Mouse (Mus musculus): Measurements from ENCODE around the gene Dcaf10. TPM values are rescaled to one million over a fixed set of nuclear protein-coding genes. Genes with fewer than 3 reads are reported as not detected.
A peak's percentile ranks its signal among the peaks of the same experiment; 100 is the strongest.
"Not testable (repeated sequence)": the region's sequence is repeated elsewhere in the genome, so short reads cannot be mapped to it uniquely, and the experiment has no call there.

The Dcaf10 gene
- 16.0 and 19.3 TPM in 2 replicates for total RNA-seq (2017)

DNA sequence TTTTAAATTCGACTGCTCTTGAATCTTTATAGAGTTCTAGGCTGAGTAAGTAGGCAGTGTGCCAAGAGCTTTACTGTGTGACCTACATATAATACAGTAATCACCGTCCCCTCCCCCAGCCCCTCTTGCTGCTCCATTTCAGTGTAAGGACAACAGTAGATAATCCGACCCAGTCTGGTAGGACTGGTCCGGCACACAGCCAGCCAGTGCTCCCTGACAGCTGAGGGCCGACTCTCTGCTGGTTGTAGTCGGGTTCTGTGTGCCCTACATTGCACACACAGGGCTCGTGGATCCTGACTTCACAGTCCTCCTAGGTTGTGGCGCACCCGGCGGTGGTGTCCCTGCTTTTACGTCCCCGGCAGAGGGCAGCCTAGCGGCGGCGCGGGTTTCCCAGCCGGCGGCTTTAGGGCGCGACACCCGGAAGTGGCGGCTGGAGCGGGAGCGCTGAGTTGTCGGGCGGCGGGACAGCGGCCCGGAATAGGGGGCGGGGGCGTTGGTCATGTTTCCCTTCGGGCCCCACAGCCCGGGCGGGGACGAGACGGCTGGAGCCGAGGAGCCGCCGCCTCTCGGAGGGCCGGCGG, at the start of gene Dcaf10:
Gene Dcaf10, plus strand, starts transcription at position 433 of the 581 bp plus-strand sequence.
- peak; percentile 86 to 88 for ATAC-seq (replicated peaks in 1 of 2; ENCODE audit: insufficient read depth in 1 of 2, low FRiP score in 2 of 2, low TSS enrichment in 1 of 2, low read depth in 1 of 2, poor library complexity in 2 of 2, severe bottlenecking in 2 of 2)

- peak; percentile 89 to 97 for ATAC-seq (replicated peaks in 1 of 2; ENCODE audit: insufficient read depth in 1 of 2, low FRiP score in 2 of 2, low TSS enrichment in 1 of 2, low read depth in 1 of 2, poor library complexity in 2 of 2, severe bottlenecking in 2 of 2)
These were observed 45.0 kb upstream of the Dcaf10 start, which contains the start of gene Trmt10b for GRCm38 (mm10) chr4:45296662-45297564. TSS of gene Trmt10b (plus strand) at chr4:45297127.

GRCm38 (mm10) chr4:45305536-45305935, 36.4 kb upstream of the Dcaf10 start:
- ATAC-seq (replicated peaks in 1 of 2; ENCODE audit: insufficient read depth in 1 of 2, low FRiP score in 2 of 2, low TSS enrichment in 1 of 2, low read depth in 1 of 2, poor library complexity in 2 of 2, severe bottlenecking in 2 of 2), result no peak

DNA sequence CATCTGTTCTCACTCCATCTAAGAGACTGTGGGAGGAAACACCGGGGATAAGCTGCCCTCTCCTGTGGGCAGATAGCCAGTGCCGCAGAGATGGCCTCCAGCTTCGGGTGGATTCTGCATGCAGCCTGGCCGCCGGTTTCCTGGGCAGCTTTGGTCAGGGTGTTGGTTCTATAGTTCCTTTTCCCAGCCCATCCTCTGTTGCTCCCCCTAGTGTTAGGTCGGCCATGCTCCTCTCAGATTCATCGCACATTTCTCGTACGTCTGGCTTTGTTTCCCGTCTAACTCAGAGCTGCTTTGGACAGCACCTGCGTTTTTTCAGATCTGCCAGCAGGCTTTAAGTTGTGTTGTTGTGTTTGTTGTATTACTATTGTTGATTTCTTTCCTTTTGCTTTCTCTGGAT, 33.9 kb upstream of the Dcaf10 start:
- no peak for ATAC-seq (replicated peaks in 1 of 2; ENCODE audit: insufficient read depth in 1 of 2, low FRiP score in 2 of 2, low TSS enrichment in 1 of 2, low read depth in 1 of 2, poor library complexity in 2 of 2, severe bottlenecking in 2 of 2)

- ATAC-seq (replicated peaks in 1 of 2; ENCODE audit: insufficient read depth in 1 of 2, low FRiP score in 2 of 2, low TSS enrichment in 1 of 2, low read depth in 1 of 2, poor library complexity in 2 of 2, severe bottlenecking in 2 of 2), result no peak
These were observed 33.3 kb upstream of the Dcaf10 start for GRCm38 (mm10) chr4:45308606-45309005.

GRCm38 (mm10) chr4:45311056-45311455, 30.8 kb upstream of the Dcaf10 start:
- ATAC-seq (replicated peaks in 1 of 2; ENCODE audit: insufficient read depth in 1 of 2, low FRiP score in 2 of 2, low TSS enrichment in 1 of 2, low read depth in 1 of 2, poor library complexity in 2 of 2, severe bottlenecking in 2 of 2), result no peak

- peak; percentile 73 to 93 for ATAC-seq (replicated peaks in 1 of 2; ENCODE audit: insufficient read depth in 1 of 2, low FRiP score in 2 of 2, low TSS enrichment in 1 of 2, low read depth in 1 of 2, poor library complexity in 2 of 2, severe bottlenecking in 2 of 2)
These were observed 21.6 kb upstream of the Dcaf10 start for GRCm38 (mm10) chr4:45320159-45320816.

DNA sequence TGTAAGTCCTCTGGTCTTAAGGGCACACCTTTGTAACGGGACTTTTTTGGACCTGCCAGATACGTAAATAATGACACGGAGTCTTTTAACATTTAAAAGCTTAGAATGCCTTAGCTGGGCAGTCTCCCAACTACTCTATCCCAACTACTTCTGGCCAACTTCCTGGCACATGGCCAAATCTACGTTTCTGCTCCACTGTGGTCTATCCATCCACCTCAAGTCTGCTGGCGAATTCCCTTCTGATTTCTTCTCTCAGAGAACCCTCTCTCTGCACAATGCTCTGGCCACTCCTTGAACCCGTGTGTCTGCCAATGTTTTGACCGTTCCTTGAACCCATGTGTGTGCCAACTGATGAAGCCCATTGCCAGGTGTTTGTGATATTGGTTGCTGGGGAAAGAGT, 10.8 kb upstream of the Dcaf10 start:
- no peak for ATAC-seq (replicated peaks in 1 of 2; ENCODE audit: insufficient read depth in 1 of 2, low FRiP score in 2 of 2, low TSS enrichment in 1 of 2, low read depth in 1 of 2, poor library complexity in 2 of 2, severe bottlenecking in 2 of 2)

- peak in 1 of 2 experiments; percentile 10; a peak in 1 of 4 replicates for ATAC-seq (replicated peaks in 1 of 2; ENCODE audit: insufficient read depth in 1 of 2, low FRiP score in 2 of 2, low TSS enrichment in 1 of 2, low read depth in 1 of 2, poor library complexity in 2 of 2, severe bottlenecking in 2 of 2)
These were observed 9.4 kb upstream of the Dcaf10 start for GRCm38 (mm10) chr4:45332466-45332865.

DNA sequence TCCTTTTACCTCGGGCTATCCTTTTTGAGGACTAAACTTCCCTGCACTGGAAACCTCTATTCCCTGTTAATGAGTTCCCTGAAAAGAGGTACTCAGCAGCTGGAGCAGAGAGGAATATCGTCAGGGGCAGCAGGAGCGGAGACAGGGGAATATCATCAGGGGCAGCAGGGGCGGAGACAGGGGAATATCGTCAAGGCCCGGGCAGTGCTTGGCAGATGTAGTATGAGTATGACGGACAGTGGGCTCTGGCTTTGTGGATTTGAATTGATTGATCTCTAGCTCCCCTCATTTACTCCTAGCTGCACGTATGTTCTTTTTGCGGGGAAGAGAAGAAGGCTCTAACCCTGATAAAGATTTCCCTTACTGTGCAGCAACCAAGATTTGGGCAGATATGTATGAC, 675 bp upstream of the Dcaf10 start:
- ATAC-seq (replicated peaks in 1 of 2; ENCODE audit: insufficient read depth in 1 of 2, low FRiP score in 2 of 2, low TSS enrichment in 1 of 2, low read depth in 1 of 2, poor library complexity in 2 of 2, severe bottlenecking in 2 of 2), result no peak

- ATAC-seq (replicated peaks in 1 of 2; ENCODE audit: insufficient read depth in 1 of 2, low FRiP score in 2 of 2, low TSS enrichment in 1 of 2, low read depth in 1 of 2, poor library complexity in 2 of 2, severe bottlenecking in 2 of 2), result peak in 1 of 2 experiments; percentile 47; a peak in 3 of 4 replicates
These were observed 620 bp downstream of the Dcaf10 start, which contains the start of gene Exosc3 for GRCm38 (mm10) chr4:45342286-45343155. TSS of gene Exosc3 (minus strand) at chr4:45342732.

GRCm38 (mm10) chr4:45356653-45357052, 14.8 kb downstream of the Dcaf10 start:
- ATAC-seq (replicated peaks in 1 of 2; ENCODE audit: insufficient read depth in 1 of 2, low FRiP score in 2 of 2, low TSS enrichment in 1 of 2, low read depth in 1 of 2, poor library complexity in 2 of 2, severe bottlenecking in 2 of 2), result no peak

GRCm38 (mm10) chr4:45371261-45371660, 29.4 kb downstream of the Dcaf10 start:
- no peak for ATAC-seq (replicated peaks in 1 of 2; ENCODE audit: insufficient read depth in 1 of 2, low FRiP score in 2 of 2, low TSS enrichment in 1 of 2, low read depth in 1 of 2, poor library complexity in 2 of 2, severe bottlenecking in 2 of 2)

GRCm38 (mm10) chr4:45374879-45375278, 33.0 kb downstream of the Dcaf10 start:
- no peak for ATAC-seq (replicated peaks in 1 of 2; ENCODE audit: insufficient read depth in 1 of 2, low FRiP score in 2 of 2, low TSS enrichment in 1 of 2, low read depth in 1 of 2, poor library complexity in 2 of 2, severe bottlenecking in 2 of 2)

DNA sequence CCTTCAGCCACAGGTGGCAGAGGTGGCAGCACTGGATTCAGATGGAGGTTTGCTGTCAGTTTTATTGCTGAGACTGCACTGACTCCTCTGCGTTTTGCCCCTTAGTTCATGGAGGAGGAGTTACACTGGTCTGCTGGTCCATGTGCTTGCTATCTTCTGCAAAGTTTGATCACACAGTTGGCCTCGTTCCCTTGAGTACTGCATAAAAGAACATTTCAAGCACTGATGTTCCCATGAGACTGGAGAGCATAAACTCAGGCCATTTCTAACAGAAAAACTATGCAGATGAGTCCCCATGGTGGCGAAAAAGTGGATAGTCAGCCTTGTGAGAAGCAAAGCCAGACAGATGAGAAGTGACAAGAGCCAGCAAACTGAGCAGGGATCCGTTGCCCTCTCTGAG, 34.7 kb downstream of the Dcaf10 start:
- ATAC-seq (replicated peaks in 1 of 2; ENCODE audit: insufficient read depth in 1 of 2, low FRiP score in 2 of 2, low TSS enrichment in 1 of 2, low read depth in 1 of 2, poor library complexity in 2 of 2, severe bottlenecking in 2 of 2), result no peak

- not testable (repeated sequence) for ATAC-seq (replicated peaks in 1 of 2; ENCODE audit: insufficient read depth in 1 of 2, low FRiP score in 2 of 2, low TSS enrichment in 1 of 2, low read depth in 1 of 2, poor library complexity in 2 of 2, severe bottlenecking in 2 of 2)
These were observed 39.1 kb downstream of the Dcaf10 start for GRCm38 (mm10) chr4:45380903-45381580.

DNA sequence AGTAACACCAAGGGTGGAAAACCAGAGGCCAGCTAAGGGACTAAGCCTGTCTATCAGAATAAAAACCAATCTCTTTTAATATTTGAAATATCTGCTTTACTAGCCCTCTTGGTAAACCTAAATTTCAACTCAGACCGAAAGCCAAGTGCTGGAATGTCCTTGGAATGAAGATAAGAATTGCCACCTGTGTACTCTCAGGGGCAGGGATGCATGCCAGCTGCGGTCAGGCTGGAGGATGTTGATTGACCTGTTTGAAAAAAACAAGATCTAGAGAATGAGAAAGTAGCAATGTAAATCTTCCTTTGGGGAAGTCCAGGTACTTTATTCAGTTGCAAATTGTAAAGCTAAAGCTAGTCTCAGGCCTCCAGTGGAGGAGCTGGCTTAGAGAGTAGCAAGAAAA, 40.2 kb downstream of the Dcaf10 start:
- ATAC-seq (replicated peaks in 1 of 2; ENCODE audit: insufficient read depth in 1 of 2, low FRiP score in 2 of 2, low TSS enrichment in 1 of 2, low read depth in 1 of 2, poor library complexity in 2 of 2, severe bottlenecking in 2 of 2), result not testable (repeated sequence)

Measured in hematopoietic stem cell, adult 5-6 weeks (primary cell).